Mouse (Mus musculus) urinary bladder, adult 2 months (tissue): ENCODE measurements around the gene Zc3h18. TPM values are rescaled to one million over a fixed set of nuclear protein-coding genes. Genes with fewer than 3 reads are reported as not detected.

Experiments
- DNase-seq: peaks from one replicate; pipeline ENCODE4 v3.0.0; 2022; ENCODE audit warnings: low spot score
- polyA plus RNA-seq: library from polyadenylated mRNA; depleted of rRNA; stranded (reverse); fragments of >200 nt; gene quantifications from 2 replicates; pipeline ENCODE4 v1.2.3, GENCODE M21; 2012; rRNA removed

The Zc3h18 gene
- polyA plus RNA-seq, 1 experiment, result 26.4 TPM

DNA sequence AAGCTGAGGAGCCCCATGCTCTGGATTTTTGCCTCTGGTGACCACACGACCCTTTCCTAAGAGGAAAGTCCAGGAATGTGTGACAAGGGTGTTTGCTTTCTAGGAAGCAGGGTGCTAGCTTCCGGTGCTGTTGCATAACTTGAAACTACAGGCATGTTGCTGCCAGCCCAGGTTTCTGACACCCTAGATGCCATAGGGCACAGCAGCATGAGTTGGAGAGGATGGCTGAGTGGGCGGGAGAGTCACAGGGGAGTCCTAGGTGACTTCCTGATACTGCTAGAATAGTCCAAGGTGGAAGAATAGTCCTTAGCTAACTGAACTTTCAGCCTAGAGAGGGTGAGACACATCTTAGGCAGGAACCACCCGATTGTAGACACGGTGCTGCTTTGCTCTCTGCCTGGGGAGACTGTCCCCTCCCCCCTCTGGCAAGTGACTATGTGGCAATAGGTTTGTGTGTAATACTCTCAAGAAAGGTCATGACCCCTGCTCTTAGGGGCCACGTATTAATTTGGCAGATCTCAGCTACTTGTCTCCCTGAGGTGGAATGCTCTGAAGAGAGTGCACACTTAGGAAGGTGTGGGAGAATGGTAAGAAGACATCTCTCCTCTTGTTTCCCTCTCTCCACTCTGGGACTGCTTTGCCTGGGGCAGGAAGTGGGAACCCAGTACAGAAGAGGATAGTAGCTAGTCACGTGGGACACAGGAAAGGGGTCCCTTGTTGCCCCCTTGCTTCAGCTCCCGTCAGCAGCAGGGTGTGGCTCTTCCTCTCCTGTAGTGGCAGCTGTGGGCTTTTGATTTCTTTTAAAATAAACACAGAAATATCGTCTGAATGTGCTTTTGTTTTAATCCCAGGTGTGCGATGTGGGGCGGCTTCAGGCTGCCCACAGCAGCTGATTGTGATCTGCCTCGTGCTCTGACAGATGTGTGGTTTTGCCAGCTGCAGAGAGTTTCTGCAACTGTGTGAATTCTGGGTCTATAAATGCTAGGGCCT, 87.5 kb downstream of the Zc3h18 start:
- no peak for DNase-seq

DNA sequence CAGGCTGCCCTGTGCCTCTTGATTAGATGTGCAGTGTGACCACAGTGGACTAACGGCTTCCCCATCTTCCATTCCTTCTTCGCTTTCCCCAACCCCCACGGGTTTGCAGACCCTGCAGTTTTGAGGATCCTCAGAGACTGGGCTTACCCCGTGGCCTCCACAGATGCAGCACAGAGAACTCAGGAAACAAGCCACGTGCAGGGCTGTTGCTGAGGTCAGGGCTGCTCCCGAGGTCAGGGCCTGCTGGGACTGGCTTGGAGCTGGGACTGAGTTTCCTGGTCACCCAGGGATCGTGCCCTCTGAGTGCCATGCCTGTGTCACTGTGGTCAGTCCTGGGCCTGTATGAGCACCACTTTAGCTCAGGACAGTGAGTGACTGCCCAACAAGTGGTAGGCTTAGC, 88.6 kb downstream of the Zc3h18 start:
- DNase-seq, result no peak

Other genes starting within 250 kb of the Zc3h18 start
- gene Zfpm1, start 94.5 kb upstream of the Zc3h18 start, polyA plus RNA-seq, result 13.2 and 16.2 TPM in 2 replicates
- gene Trhr2, start 15.9 kb upstream of the Zc3h18 start, polyA plus RNA-seq, result 0.19 and 0.23 TPM in 2 replicates
- gene Il17c, start 45.4 kb downstream of the Zc3h18 start, polyA plus RNA-seq, result not detected in 2 replicates
- 115 and 130 TPM in 2 replicates for gene Cyba, start 56.3 kb downstream of the Zc3h18 start, polyA plus RNA-seq
- gene Mvd, start 66.8 kb downstream of the Zc3h18 start, polyA plus RNA-seq, result 18.0 and 26.0 TPM in 2 replicates
- 2.9 and 3.2 TPM in 2 replicates for gene Snai3, start 84.1 kb downstream of the Zc3h18 start, polyA plus RNA-seq
- 61.1 and 64.7 TPM in 2 replicates for gene Rnf166, start 99.5 kb downstream of the Zc3h18 start, polyA plus RNA-seq
- 27.6 and 33.1 TPM in 2 replicates for gene Ctu2, start 99.5 kb downstream of the Zc3h18 start, polyA plus RNA-seq
- gene Piezo1, start 174.7 kb downstream of the Zc3h18 start, polyA plus RNA-seq, result 68.9 and 70.9 TPM in 2 replicates
- gene Cdt1, start 191.4 kb downstream of the Zc3h18 start, polyA plus RNA-seq, result 6.6 and 9.9 TPM in 2 replicates
- 88.1 and 93.0 TPM in 2 replicates for gene Aprt, start 200.3 kb downstream of the Zc3h18 start, polyA plus RNA-seq
- 16.2 and 20.8 TPM in 2 replicates for gene Galns, start 234.9 kb downstream of the Zc3h18 start, polyA plus RNA-seq
- gene Trappc2l, start 235.0 kb downstream of the Zc3h18 start, polyA plus RNA-seq, result 108 and 113 TPM in 2 replicates
- gene Pabpn1l, start 246.1 kb downstream of the Zc3h18 start, polyA plus RNA-seq, result 0.06 TPM in 1 of 2 replicates, not detected in the other